Mouse (Mus musculus): ENCODE results near the gene Dapk2. TPM values are rescaled to one million over a fixed set of nuclear protein-coding genes. Genes with fewer than 3 reads are reported as not detected.

Dapk2 gene
- polyA plus RNA-seq, 1 experiment, result 22.8 TPM

DNA sequence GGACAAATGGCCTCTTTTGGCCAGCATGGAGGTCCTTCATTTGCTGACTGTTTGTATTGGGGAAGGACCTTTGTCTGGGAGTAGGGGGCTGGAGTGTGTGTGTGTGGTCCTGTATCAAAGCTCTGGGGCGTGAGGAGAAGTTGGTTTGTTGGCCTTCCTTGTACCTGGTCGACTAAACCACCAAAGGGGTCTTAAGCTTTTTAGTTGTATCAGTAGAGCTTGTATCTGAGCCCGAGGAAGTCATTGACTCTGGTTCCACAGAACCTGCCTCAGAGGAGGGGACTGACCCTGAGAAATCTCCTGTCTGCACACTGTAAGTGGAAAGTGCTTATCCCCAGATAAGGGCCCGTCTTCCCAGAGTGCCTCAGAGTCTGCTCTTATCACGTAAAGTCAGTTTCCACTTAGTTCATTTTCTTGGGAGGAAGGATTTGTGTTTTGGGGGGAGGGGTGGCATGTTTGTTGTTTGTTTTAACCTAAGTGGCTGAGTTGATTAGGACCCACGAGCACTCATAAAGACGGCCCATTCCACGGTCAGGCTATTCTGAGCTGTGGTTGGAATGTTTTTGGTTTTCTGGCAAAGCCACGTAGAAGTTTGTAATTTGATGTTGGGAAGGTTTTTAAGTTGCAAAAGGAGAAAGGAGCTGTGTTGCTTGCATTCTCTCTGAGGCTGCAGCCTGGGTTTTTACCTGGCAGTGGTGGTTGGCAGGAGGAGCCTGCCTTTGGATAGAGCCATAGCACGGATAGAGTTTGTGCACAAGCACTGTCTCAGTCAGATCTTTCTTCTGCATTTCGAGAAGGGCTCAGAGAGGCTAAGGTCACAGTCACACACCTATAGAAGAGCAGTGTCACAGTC, 24.0 kb downstream of the Dapk2 start:
- Histone ChIP-seq H3K79me2 (ENCODE audit: control insufficient read depth, insufficient read depth) (no peaks in the 10 kb centered on the region), H3K36me3 (ENCODE audit: control insufficient read depth, insufficient read depth) (no peaks in the 10 kb centered on the region), H3ac (ENCODE audit: control insufficient read depth, insufficient read length, low read depth) (no peak overlapping the region), H3K27me3 (ENCODE audit: control insufficient read depth, insufficient read depth, insufficient read length) (no peaks in the 10 kb centered on the region), H3K79me3 (ENCODE audit: low read depth) (no peaks in the 10 kb centered on the region), H3K4me3 (ENCODE audit: insufficient read depth, poor library complexity, severe bottlenecking) (no peak overlapping the region)
- TF ChIP-seq USF1 (IDR thresholded peaks at IDR 0.05; ENCODE audit: low read depth) (no peak), CTCF (IDR thresholded peaks at IDR 0.05; ENCODE audit: control insufficient read depth, insufficient read depth, insufficient read length) (no peak), MYOD1 (IDR thresholded peaks at IDR 0.05; ENCODE audit: control insufficient read depth, insufficient read length, low read depth) (no peak), FOSL1 (IDR thresholded peaks at IDR 0.05; ENCODE audit: insufficient read depth, low read length, poor library complexity, severe bottlenecking) (no peak), MAX (IDR thresholded peaks at IDR 0.05) (no peak), CEBPB (IDR thresholded peaks at IDR 0.05; ENCODE audit: low read depth) (no peak), MYOG (IDR thresholded peaks at IDR 0.05; ENCODE audit: control insufficient read depth, extremely low read depth, insufficient read length) (no peak)

DNA sequence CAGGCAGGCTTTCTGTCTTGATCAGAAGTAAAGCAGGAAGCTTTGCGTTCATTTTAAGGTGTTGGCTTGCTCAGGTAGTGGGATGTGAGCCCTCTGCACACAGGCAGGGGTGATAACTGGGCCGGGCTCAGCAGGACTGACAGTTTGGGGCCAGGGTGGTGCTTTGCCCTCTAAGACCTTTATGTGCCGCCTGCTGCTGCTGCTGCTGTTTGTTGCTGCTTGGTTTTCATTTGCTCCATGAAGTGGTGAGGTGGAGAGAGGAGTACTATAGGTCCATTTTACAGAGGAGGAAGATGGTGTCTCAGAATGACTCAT, 24.6 kb downstream of the Dapk2 start:
- no peak for TF ChIP-seq CTCF (IDR thresholded peaks at IDR 0.05; ENCODE audit: control insufficient read depth, insufficient read depth, insufficient read length)
- no peak for TF ChIP-seq MYOD1 (IDR thresholded peaks at IDR 0.05; ENCODE audit: control insufficient read depth, insufficient read length, low read depth)
- no peak for TF ChIP-seq MYOG (IDR thresholded peaks at IDR 0.05; ENCODE audit: control insufficient read depth, extremely low read depth, insufficient read length)
- no peak for TF ChIP-seq USF1 (IDR thresholded peaks at IDR 0.05; ENCODE audit: low read depth)
- no peak for TF ChIP-seq MAX (IDR thresholded peaks at IDR 0.05)
- TF ChIP-seq CEBPB (IDR thresholded peaks at IDR 0.05; ENCODE audit: low read depth), result no peak
- no peak for TF ChIP-seq FOSL1 (IDR thresholded peaks at IDR 0.05; ENCODE audit: insufficient read depth, low read length, poor library complexity, severe bottlenecking)
- Histone ChIP-seq H3K79me2 (ENCODE audit: control insufficient read depth, insufficient read depth) (no peaks in the 10 kb centered on the region), H3K4me3 (ENCODE audit: insufficient read depth, poor library complexity, severe bottlenecking) (no peak overlapping the region), H3K79me3 (ENCODE audit: low read depth) (no peaks in the 10 kb centered on the region), H3K36me3 (ENCODE audit: control insufficient read depth, insufficient read depth) (no peaks in the 10 kb centered on the region), H3K27me3 (ENCODE audit: control insufficient read depth, insufficient read depth, insufficient read length) (no peaks in the 10 kb centered on the region), H3ac (ENCODE audit: control insufficient read depth, insufficient read length, low read depth) (no peak overlapping the region)

DNA sequence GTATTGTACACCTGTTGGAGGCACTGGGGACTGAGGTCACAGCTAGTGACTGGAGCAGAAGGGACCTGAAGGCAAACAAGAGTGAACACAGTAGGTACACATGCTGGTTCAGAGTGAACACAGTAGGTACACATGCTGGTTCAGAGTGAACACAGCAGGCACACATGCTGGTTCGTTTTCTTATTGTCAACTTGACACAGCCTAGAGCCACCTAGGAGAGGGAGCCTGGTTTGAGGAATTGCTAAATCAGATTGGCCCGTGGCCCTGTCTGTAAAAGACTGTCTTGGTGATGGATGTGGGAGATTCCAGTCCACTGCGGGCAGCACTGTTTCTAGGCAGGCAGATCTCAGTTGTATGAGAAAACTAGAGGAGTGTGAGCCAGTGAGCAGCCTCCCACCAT, 25.0 kb downstream of the Dapk2 start:
- TF ChIP-seq MAX (IDR thresholded peaks at IDR 0.05) (no peak), FOSL1 (IDR thresholded peaks at IDR 0.05; ENCODE audit: insufficient read depth, low read length, poor library complexity, severe bottlenecking) (no peak), USF1 (IDR thresholded peaks at IDR 0.05; ENCODE audit: low read depth) (no peak), MYOD1 (IDR thresholded peaks at IDR 0.05; ENCODE audit: control insufficient read depth, insufficient read length, low read depth) (no peak), MYOG (IDR thresholded peaks at IDR 0.05; ENCODE audit: control insufficient read depth, extremely low read depth, insufficient read length) (no peak), CTCF (IDR thresholded peaks at IDR 0.05; ENCODE audit: control insufficient read depth, insufficient read depth, insufficient read length) (no peak), CEBPB (IDR thresholded peaks at IDR 0.05; ENCODE audit: low read depth) (no peak)
- Histone ChIP-seq H3K27me3 (ENCODE audit: control insufficient read depth, insufficient read depth, insufficient read length) (no peaks in the 10 kb centered on the region), H3K4me3 (ENCODE audit: insufficient read depth, poor library complexity, severe bottlenecking) (no peak overlapping the region), H3K36me3 (ENCODE audit: control insufficient read depth, insufficient read depth) (no peaks in the 10 kb centered on the region), H3K79me3 (ENCODE audit: low read depth) (no peaks in the 10 kb centered on the region), H3K79me2 (ENCODE audit: control insufficient read depth, insufficient read depth) (no peaks in the 10 kb centered on the region), H3ac (ENCODE audit: control insufficient read depth, insufficient read length, low read depth) (no peak overlapping the region)

DNA sequence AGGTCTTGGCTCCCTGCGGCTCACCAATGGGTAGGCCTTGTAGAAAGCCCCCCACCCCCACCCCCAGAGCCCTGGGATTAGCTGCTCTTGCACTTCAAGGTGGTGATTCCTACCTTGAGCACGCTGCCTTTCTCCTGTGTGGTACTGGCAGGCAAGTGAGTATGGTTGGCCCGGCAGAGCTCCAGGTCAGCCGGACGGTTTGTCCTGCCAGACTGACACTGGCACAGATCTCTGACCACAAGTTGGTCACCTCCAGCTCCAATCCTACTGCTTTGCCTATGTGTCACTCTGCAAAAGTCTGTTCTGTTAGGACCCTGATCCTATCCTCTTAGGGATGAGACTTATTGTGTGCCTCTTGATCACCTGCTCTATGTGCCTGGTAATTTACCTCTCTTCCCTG, 26.5 kb downstream of the Dapk2 start:
- Histone ChIP-seq H3ac (ENCODE audit: control insufficient read depth, insufficient read length, low read depth) (no peak overlapping the region), H3K4me3 (ENCODE audit: insufficient read depth, poor library complexity, severe bottlenecking) (no peak overlapping the region), H3K27me3 (ENCODE audit: control insufficient read depth, insufficient read depth, insufficient read length) (no peaks in the 10 kb centered on the region), H3K79me2 (ENCODE audit: control insufficient read depth, insufficient read depth) (no peaks in the 10 kb centered on the region), H3K79me3 (ENCODE audit: low read depth) (no peaks in the 10 kb centered on the region), H3K36me3 (ENCODE audit: control insufficient read depth, insufficient read depth) (no peaks in the 10 kb centered on the region)
- no peak for TF ChIP-seq CTCF (IDR thresholded peaks at IDR 0.05; ENCODE audit: control insufficient read depth, insufficient read depth, insufficient read length)

DNA sequence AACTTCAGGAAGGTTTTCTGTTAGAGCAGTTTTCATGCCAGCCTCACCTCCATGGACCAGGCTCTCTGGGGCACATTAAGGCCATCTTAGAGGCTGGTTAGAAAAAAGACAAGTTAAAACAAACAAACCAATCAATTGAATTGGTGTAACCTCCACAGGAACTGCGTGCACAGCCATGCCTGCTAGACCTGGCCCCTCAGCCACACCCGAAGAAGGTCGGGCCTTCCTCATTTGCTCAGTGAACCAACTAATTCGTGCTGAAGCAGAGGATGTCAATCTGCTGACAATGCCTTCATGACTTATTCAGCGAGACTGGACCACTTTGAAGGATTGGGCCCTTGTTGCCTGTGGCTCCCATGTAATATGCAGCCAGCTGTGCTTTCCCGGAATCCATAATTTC, 28.4 kb downstream of the Dapk2 start:
- Histone ChIP-seq H3K4me3 (ENCODE audit: insufficient read depth, poor library complexity, severe bottlenecking) (no peak overlapping the region), H3ac (ENCODE audit: control insufficient read depth, insufficient read length, low read depth) (no peak overlapping the region), H3K27me3 (ENCODE audit: control insufficient read depth, insufficient read depth, insufficient read length) (no peaks in the 10 kb centered on the region), H3K79me3 (ENCODE audit: low read depth) (no peaks in the 10 kb centered on the region), H3K79me2 (ENCODE audit: control insufficient read depth, insufficient read depth) (no peaks in the 10 kb centered on the region), H3K36me3 (ENCODE audit: control insufficient read depth, insufficient read depth) (no peaks in the 10 kb centered on the region)
- TF ChIP-seq CTCF (IDR thresholded peaks at IDR 0.05; ENCODE audit: control insufficient read depth, insufficient read depth, insufficient read length) (no peak), MYOD1 (IDR thresholded peaks at IDR 0.05; ENCODE audit: control insufficient read depth, insufficient read length, low read depth) (no peak), CEBPB (IDR thresholded peaks at IDR 0.05; ENCODE audit: low read depth) (no peak)

DNA sequence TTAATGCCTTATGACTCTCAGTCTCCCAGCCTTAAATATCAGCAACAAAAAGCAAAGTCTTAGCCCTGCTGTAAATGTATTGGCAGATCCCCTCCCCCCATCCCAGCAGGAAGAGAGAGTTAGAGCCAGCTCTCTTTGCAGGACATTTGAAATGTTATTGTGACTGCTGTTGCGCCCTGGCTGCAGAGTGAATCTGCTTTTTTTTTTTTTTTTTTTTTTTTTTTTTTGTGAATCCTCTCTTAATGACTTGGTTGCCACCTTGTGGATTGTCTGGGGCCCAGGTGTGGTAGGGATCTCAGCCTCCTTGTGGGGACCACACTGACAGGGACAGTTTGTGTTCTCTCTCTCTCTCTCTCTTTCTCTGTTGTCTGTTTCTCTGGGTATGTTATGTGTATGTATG, 31.0 kb downstream of the Dapk2 start:
- H3K27me3 ChIP-seq (ENCODE audit: control insufficient read depth, insufficient read depth, insufficient read length), result no peaks in the 10 kb centered on the region
- no peaks in the 10 kb centered on the region for H3K79me3 ChIP-seq (ENCODE audit: low read depth)

More for the DNA sequence above, 31.0 kb downstream of the Dapk2 start:
- Histone ChIP-seq H3K4me3 (ENCODE audit: insufficient read depth, poor library complexity, severe bottlenecking) (no peak overlapping the region), H3K79me2 (ENCODE audit: control insufficient read depth, insufficient read depth) (no peaks in the 10 kb centered on the region), H3ac (ENCODE audit: control insufficient read depth, insufficient read length, low read depth) (no peak overlapping the region), H3K36me3 (ENCODE audit: control insufficient read depth, insufficient read depth) (no peaks in the 10 kb centered on the region)
- TF ChIP-seq USF1 (IDR thresholded peaks at IDR 0.05; ENCODE audit: low read depth) (no peak), MYOG (IDR thresholded peaks at IDR 0.05; ENCODE audit: control insufficient read depth, extremely low read depth, insufficient read length) (no peak), CTCF (IDR thresholded peaks at IDR 0.05; ENCODE audit: control insufficient read depth, insufficient read depth, insufficient read length) (no peak), MAX (IDR thresholded peaks at IDR 0.05) (no peak), FOSL1 (IDR thresholded peaks at IDR 0.05; ENCODE audit: insufficient read depth, low read length, poor library complexity, severe bottlenecking) (no peak), CEBPB (IDR thresholded peaks at IDR 0.05; ENCODE audit: low read depth) (no peak), MYOD1 (IDR thresholded peaks at IDR 0.05; ENCODE audit: control insufficient read depth, insufficient read length, low read depth) (no peak)

Measured in C2C12 (cell line).